Mouse (Mus musculus): ENCODE data around the gene Dcaf12l1.
"Not testable (repeated sequence)": the region's sequence is repeated elsewhere in the genome, so short reads cannot be mapped to it uniquely, and the experiment has no call there.

Gene Dcaf12l1

DNA sequence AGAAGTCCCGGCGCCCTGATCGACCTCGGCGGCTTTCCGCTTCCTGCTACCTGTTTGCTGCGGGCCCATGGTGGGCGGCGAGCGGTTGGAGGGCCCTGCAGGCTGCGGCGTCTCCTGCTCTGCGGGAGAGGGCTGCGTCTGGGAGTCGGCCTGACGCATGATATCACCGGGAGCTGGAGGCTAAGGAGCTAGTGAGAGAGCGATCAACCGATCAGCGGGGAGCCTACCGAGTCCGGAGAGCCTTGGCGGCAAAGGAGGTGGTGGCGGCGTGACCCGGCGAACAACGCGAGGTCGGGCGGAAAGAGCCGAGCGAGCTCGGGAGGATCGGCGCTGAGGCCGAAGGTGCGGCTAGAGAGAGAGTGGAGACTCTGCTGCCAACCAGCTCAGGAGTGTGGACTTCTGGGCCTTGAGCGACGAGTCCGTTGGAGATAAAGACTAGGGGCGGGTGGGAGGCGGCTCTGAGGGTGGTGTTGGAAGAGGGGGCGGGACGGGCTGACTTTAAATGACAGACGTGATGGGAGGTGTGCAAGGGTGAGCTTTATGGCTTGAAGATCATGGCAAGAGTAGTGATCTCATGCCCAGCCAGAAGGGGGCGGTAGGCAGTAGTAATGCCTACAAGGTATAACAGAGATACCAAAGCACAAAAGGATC is at the start of gene Dcaf12l1:
Dcaf12l1 (minus strand) TSS at position 437 of the 651 bp plus-strand sequence.
- in situ Hi-C loops (cut with MboI, MseI) = no loop called here

DNA sequence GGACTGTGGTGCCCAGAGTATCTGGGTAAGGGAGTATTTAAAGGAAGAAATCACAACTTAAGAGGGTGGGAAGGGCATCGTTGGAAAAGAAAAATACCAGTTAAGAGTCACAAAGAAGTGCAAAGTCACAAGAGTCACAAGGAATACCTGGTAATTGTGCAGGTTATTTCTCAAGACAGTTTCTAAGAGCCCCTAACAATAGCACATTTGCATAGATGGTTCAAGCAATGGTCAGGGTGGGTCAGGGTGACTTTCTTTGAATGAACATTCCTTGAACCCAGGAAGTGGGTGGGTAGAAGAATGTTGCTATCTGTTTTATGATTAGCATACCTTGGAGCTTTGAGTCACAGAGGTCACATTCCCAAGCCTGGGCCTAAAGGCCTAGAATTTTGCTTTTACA is 19.4 kb upstream of the Dcaf12l1 start:
- in situ Hi-C loops (cut with MboI, MseI) = not testable (repeated sequence)

DNA sequence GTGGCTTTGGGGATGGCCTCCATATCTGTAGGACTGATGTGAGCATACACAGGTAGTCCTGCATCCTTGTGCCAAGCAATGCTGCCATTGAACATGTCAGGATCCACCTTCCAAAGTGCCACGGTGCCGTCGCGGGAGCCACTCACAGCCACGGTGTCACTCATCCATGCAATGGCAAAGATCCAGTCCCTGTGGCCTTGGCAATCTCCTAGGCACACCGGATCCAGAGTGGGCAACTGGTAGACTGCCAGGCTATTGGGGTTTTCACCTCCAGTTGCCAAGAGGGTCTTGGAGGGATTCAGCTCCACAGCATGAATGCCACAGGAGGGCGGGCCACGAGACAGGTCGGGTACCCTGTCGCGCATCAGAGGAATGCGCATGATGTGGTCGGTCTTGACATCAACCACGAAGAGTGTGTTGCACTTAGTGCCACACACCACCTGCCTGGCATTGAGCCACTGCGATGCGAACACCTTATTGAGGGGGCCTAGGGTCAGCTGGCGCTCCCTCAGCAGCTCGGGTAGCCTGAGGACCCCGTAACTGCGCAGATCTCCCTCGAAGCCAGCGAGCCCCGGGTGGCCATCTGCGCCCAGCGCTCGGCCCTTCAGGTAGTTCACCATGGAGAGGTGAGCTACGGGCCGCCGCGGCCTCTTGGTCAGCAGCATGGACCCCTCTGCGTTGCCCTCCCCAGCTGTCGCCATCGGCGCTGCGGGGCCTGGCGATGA is 799 bp downstream of the Dcaf12l1 start:
- in situ Hi-C loops (cut with MboI, MseI) = no loop called here

All from T-helper 2 cell (primary cell).